Mouse (Mus musculus) limb, embryonic 14.5 days (tissue): ENCODE results near the gene Pitpnc1. TPM values are rescaled to one million over a fixed set of nuclear protein-coding genes. Genes with fewer than 3 reads are reported as not detected.

Source experiments
- ATAC-seq: fragments of 200-750 bp; cut with Nextera tagmentation; 2 replicates; pipeline ENCODE4 v1.8.0; 2017; ENCODE audit warnings: low read depth, moderate number of reproducible peaks, moderate TSS enrichment; ENCODE audit not compliant: low FRiP score
- DNase-seq: peaks from one replicate; pipeline ENCODE4 v3.0.0-alpha.2; 2015; ENCODE audit warnings: low spot score
- H3K27ac ChIP-seq: fragments of 300-500 bp; sonication (generic); replicated peaks from 2 replicates; pipeline ENCODE4 v1.5.1; 2014; ENCODE audit warnings: low read depth, mild to moderate bottlenecking, low read length, moderate library complexity, mixed read lengths
- H3K27me3 ChIP-seq: fragments of 300-500 bp; sonication (generic); 2 replicates; pipeline ENCODE4 v1.6.1; 2014; ENCODE audit warnings: low read length, mixed read lengths; ENCODE audit not compliant: control insufficient read depth, insufficient read depth
- H3K36me3 ChIP-seq: fragments of 300-500 bp; sonication (generic); 2 replicates; pipeline ENCODE4 v1.6.1; 2014; ENCODE audit warnings: mild to moderate bottlenecking, low read length, moderate library complexity, mixed read lengths; ENCODE audit not compliant: control insufficient read depth, insufficient read depth
- H3K4me1 ChIP-seq: fragments of 300-500 bp; sonication (generic); 2 replicates; pipeline ENCODE4 v1.6.1; 2014; ENCODE audit warnings: antibody characterized with exemption, low read length, mixed read lengths; ENCODE audit not compliant: control insufficient read depth, insufficient read depth
- H3K4me2 ChIP-seq: fragments of 300-500 bp; sonication (generic); replicated peaks from 2 replicates; pipeline ENCODE4 v1.6.1; 2014; ENCODE audit warnings: low read depth, mild to moderate bottlenecking, low read length, moderate library complexity; ENCODE audit not compliant: severe bottlenecking
- H3K4me3 ChIP-seq: fragments of 300-500 bp; sonication (generic); replicated peaks from 2 replicates; pipeline ENCODE4 v1.5.1; 2014; ENCODE audit warnings: low read length
- H3K9ac ChIP-seq: fragments of 300-500 bp; sonication (generic); 2 replicates; pipeline ENCODE4 v1.6.1; 2014; ENCODE audit warnings: mild to moderate bottlenecking, low read depth, low read length, moderate library complexity; ENCODE audit not compliant: severe bottlenecking
- H3K9me3 ChIP-seq: fragments of 300-500 bp; sonication (generic); 2 replicates; pipeline ENCODE4 v1.6.1; 2016; ENCODE audit warnings: low read length; ENCODE audit not compliant: control insufficient read depth
- POLR2A ChIP-seq: fragments of 200-500 bp; IDR thresholded peaks from 2 replicates; pipeline ENCODE4 v1.8.0; 2012; ENCODE audit warnings: inconsistent platforms, mild to moderate bottlenecking, moderate library complexity, borderline replicate concordance; ENCODE audit not compliant: insufficient read depth, insufficient read length; ENCODE audit errors: extremely low read depth
- WGBS: fragments of 180-500 bp; shearing (Covaris S2); extraction: QIAGEN DNeasy Blood & Tissue Kit; methylation state at CpG from one replicate; pipeline ENCODE4 v1.1.7; 2014; 5-methylcytosine and 5-hydroxymethylcytosine counted together
- polyA plus RNA-seq, 2 experiments: library from polyadenylated mRNA; depleted of rRNA in 1 of 2; stranded (reverse) in 1 of 2; unstranded in 1 of 2; fragments of >200 nt; fragmentation: Nextera tagmentation in 1 of 2; extraction: Ambion mirVana in 1 of 2; gene quantifications; 2 replicates each; pipeline versions ENCODE4 v1.2.1 to v1.2.3; 2012 to 2014

Gene Pitpnc1
- polyA plus RNA-seq, 2 experiments, result 20.4 to 25.2 TPM

- no peak overlapping the region for H3K4me3 ChIP-seq
- no peaks in the 10 kb centered on the region for H3K27me3 ChIP-seq
- ATAC-seq (no peak), DNase-seq (no peak)
- H3K9me3 ChIP-seq, result no peaks in the 10 kb centered on the region
- no peak overlapping the region for H3K9ac ChIP-seq
- TF ChIP-seq POLR2A, result no peak
- no peak overlapping the region for H3K4me2 ChIP-seq
- H3K27ac ChIP-seq, result no peak overlapping the region
- no peaks in the 10 kb centered on the region for H3K4me1 ChIP-seq
- H3K36me3 ChIP-seq, result no peaks in the 10 kb centered on the region
- 61% methylated on average over 1 of the region's 1 CpGs for WGBS
Observed at GRCm38 (mm10) chr11:107342432-107342831, 128.1 kb downstream of the Pitpnc1 start.

- TF ChIP-seq POLR2A, result no peak
- H3K27me3 ChIP-seq, result no peaks in the 10 kb centered on the region
- H3K9ac ChIP-seq, result no peak overlapping the region
- no peaks in the 10 kb centered on the region for H3K4me1 ChIP-seq
- no peaks in the 10 kb centered on the region for H3K9me3 ChIP-seq
- WGBS, result 44% methylated on average over 15 of the region's 15 CpGs
- no peaks in the 10 kb centered on the region for H3K36me3 ChIP-seq
- no peak overlapping the region for H3K4me2 ChIP-seq
- H3K4me3 ChIP-seq, result no peak overlapping the region
- no peak for DNase-seq
- ATAC-seq, result no peak
- H3K27ac ChIP-seq, result no peak overlapping the region
Observed at GRCm38 (mm10) chr11:107341293-107341692, 129.2 kb downstream of the Pitpnc1 start.

GRCm38 (mm10) chr11:107340793-107341192, 129.7 kb downstream of the Pitpnc1 start:
- Histone ChIP-seq H3K27me3 (no peaks in the 10 kb centered on the region), H3K9me3 (no peaks in the 10 kb centered on the region), H3K36me3 (no peaks in the 10 kb centered on the region), H3K4me1 (no peaks in the 10 kb centered on the region), H3K4me3 (no peak overlapping the region), H3K27ac (no peak overlapping the region), H3K4me2 (no peak overlapping the region), H3K9ac (no peak overlapping the region)
- DNase-seq (no peak), ATAC-seq (no peak)
- TF ChIP-seq POLR2A, result no peak
- 19% methylated on average over 2 of the region's 2 CpGs for WGBS

- ATAC-seq (no peak), DNase-seq (no peak)
- WGBS, result 82% methylated on average over 7 of the region's 7 CpGs
- TF ChIP-seq POLR2A, result no peak
- H3K4me1 ChIP-seq, result no peaks in the 10 kb centered on the region
- H3K36me3 ChIP-seq, result peaks cover 5% of the 10 kb centered on the region
- no peak overlapping the region for H3K27ac ChIP-seq
- H3K27me3 ChIP-seq, result no peaks in the 10 kb centered on the region
- H3K4me2 ChIP-seq, result no peak overlapping the region
- no peak overlapping the region for H3K9ac ChIP-seq
- H3K4me3 ChIP-seq, result no peak overlapping the region
- H3K9me3 ChIP-seq, result no peaks in the 10 kb centered on the region
Observed at GRCm38 (mm10) chr11:107339224-107339805, 131.2 kb downstream of the Pitpnc1 start.

- Histone ChIP-seq H3K4me1 (no peaks in the 10 kb centered on the region), H3K27ac (no peak overlapping the region), H3K36me3 (peaks cover 5% of the 10 kb centered on the region), H3K27me3 (no peaks in the 10 kb centered on the region), H3K9me3 (no peaks in the 10 kb centered on the region), H3K4me3 (no peak overlapping the region), H3K4me2 (no peak overlapping the region), H3K9ac (no peak overlapping the region)
- WGBS, result 40% methylated on average over 18 of the region's 18 CpGs
- no peak for ATAC-seq
- no peak for TF ChIP-seq POLR2A
- DNase-seq, result no peak
Observed at GRCm38 (mm10) chr11:107337391-107338148, 132.9 kb downstream of the Pitpnc1 start.
